Mouse (Mus musculus) liver, adult 2 months (tissue): ENCODE measurements around the gene Tas2r108.

Experiments used
- CTCF ChIP-seq: fragments of 200-500 bp; IDR thresholded peaks from 2 replicates; pipeline ENCODE4 v1.5.1; 2011; ENCODE audit warnings: low read depth, low read length, control low read depth
- POLR2A ChIP-seq: fragments of 200-500 bp; IDR thresholded peaks from 2 replicates; pipeline ENCODE4 v1.6.1; 2011; ENCODE audit warnings: low read length, control low read depth; ENCODE audit not compliant: insufficient read depth; ENCODE audit errors: extremely low read depth

- no peak for TF ChIP-seq CTCF
- TF ChIP-seq POLR2A = no peak
Observed at GRCm38 (mm10) chr6:40493229-40493628, at the start of gene Tas2r108.
